In the genomic region with DNA sequence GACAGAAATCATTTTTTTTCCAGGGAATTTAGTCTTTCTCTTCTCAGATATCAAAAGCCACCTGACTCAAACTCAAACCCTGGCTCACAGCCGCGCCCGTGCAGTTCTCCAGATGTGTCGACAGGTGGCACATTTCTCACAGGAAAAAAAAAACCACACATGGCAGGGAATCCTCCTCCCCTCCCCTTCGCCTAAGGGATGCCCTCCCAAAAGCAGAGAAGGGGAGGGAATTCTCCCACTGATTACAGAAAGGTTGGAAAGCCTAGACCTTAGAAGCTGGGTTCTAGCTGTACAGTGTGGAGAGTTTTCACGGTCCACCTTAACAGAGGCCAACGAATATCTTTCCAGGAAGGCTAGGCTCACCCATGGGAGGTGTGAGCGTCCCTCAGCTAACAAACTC, we compare ENCODE assay signal across 9 mouse cellular contexts. TPM values are rescaled to one million over a fixed set of nuclear protein-coding genes. Genes with fewer than 3 reads are reported as not detected.
A peak's percentile ranks its signal among the peaks of the same experiment; 100 is the strongest.
DNase-seq lines count a peak whose midpoint lies in the region; ATAC-seq and TF ChIP-seq lines count a peak whose summit lies in the region.
"Had no signal": no experiment of that assay in that cellular context is flagged by ENCODE, and none has a peak within 500 bp of the region (broad histone marks: within the 10 kb centered on the region; RNA-seq: fewer than 3 reads in every experiment).

No protein-coding gene starts in this region.

- H3K4me3 ChIP-seq in C2C12 (ENCODE audit: insufficient read depth, poor library complexity, severe bottlenecking), result no peak overlapping the region
- no peak overlapping the region for H3K4me3 ChIP-seq in limb, embryonic 14.5 days (replicated peaks; ENCODE audit: low read length)
- H3K4me3 ChIP-seq: heart, embryonic 13.5 days had no signal

- DNase-seq in kidney, adult 18-20 months, result peak; percentile 33
- DNase-seq in kidney, postnatal 14 days, result no peak
- peak; percentile 50 for DNase-seq in ZHBTc4 (ENCODE audit: low read depth, low spot score)
- DNase-seq in limb, embryonic 14.5 days (ENCODE audit: low spot score), result peak; percentile 71
- DNase-seq in adrenal gland, adult 18-20 months (ENCODE audit: low spot score in 2 of 2), result no peak
- DNase-seq in spleen, postnatal 10 days (ENCODE audit: low spot score in 2 of 2), result no peak

- H3K79me2 ChIP-seq in C2C12 (ENCODE audit: control insufficient read depth, insufficient read depth), result no peaks in the 10 kb centered on the region

- TF ChIP-seq POLR2A in limb, embryonic 14.5 days (IDR thresholded peaks at IDR 0.05; ENCODE audit: borderline replicate concordance, extremely low read depth, insufficient read depth, insufficient read length), result no peak

- no peaks in the 10 kb centered on the region for H3K4me1 ChIP-seq in limb, embryonic 14.5 days (ENCODE audit: control insufficient read depth, insufficient read depth, low read length)

- no peak overlapping the region for H3ac ChIP-seq in C2C12 (ENCODE audit: control insufficient read depth, insufficient read length, low read depth)

- H3K36me3 ChIP-seq in C2C12 (ENCODE audit: control insufficient read depth, insufficient read depth), result no peaks in the 10 kb centered on the region
- H3K36me3 ChIP-seq in limb, embryonic 14.5 days (ENCODE audit: control insufficient read depth, insufficient read depth, low read length), result no peaks in the 10 kb centered on the region
- H3K36me3 ChIP-seq: heart, embryonic 13.5 days had no signal

- no peak for ATAC-seq in limb, embryonic 14.5 days (ENCODE audit: low FRiP score, low read depth)
- ATAC-seq in megakaryocyte, adult 5-6 weeks (ENCODE audit: poor library complexity, severe bottlenecking), result no peak

- H3K9me3 ChIP-seq in limb, embryonic 14.5 days (ENCODE audit: control insufficient read depth, low read length), result no peaks in the 10 kb centered on the region
- H3K9me3 ChIP-seq: heart, embryonic 13.5 days had no signal

- no peaks in the 10 kb centered on the region for H3K27me3 ChIP-seq in C2C12 (ENCODE audit: control insufficient read depth, insufficient read depth, insufficient read length)
- peaks cover 93% of the 10 kb centered on the region for H3K27me3 ChIP-seq in limb, embryonic 14.5 days (ENCODE audit: control insufficient read depth, insufficient read depth, low read length)

- no peaks in the 10 kb centered on the region for H3K79me3 ChIP-seq in C2C12 (ENCODE audit: low read depth)

- H3K4me2 ChIP-seq in limb, embryonic 14.5 days (replicated peaks; ENCODE audit: low read depth, low read length, severe bottlenecking), result no peak overlapping the region
- H3K4me2 ChIP-seq: heart, embryonic 13.5 days had no signal

- TF ChIP-seq CTCF in C2C12 (IDR thresholded peaks at IDR 0.05; ENCODE audit: control insufficient read depth, insufficient read depth, insufficient read length), result peak; percentile 32

- H3K9ac ChIP-seq in limb, embryonic 14.5 days (ENCODE audit: low read depth, low read length, severe bottlenecking), result no peak overlapping the region
- H3K9ac ChIP-seq: heart, embryonic 13.5 days had no signal

- no peak overlapping the region for H3K27ac ChIP-seq in limb, embryonic 14.5 days (replicated peaks; ENCODE audit: low read depth, low read length)
- H3K27ac ChIP-seq: heart, embryonic 13.5 days had no signal

- WGBS in limb, embryonic 14.5 days, result 0% methylated on average over 8 of the region's 8 CpGs

TF ChIP-seq in C2C12, 6 proteins besides CTCF, POLR2A, EP300 and RAD21:
- TF ChIP-seq FOSL1 (IDR thresholded peaks at IDR 0.05; ENCODE audit: insufficient read depth, low read length, poor library complexity, severe bottlenecking), result no peak
- TF ChIP-seq CEBPB (IDR thresholded peaks at IDR 0.05; ENCODE audit: low read depth), result no peak
- TF ChIP-seq USF1 (IDR thresholded peaks at IDR 0.05; ENCODE audit: low read depth), result no peak
- no peak for TF ChIP-seq MAX (IDR thresholded peaks at IDR 0.05)
- no peak for TF ChIP-seq MYOG (IDR thresholded peaks at IDR 0.05; ENCODE audit: control insufficient read depth, extremely low read depth, insufficient read length)
- no peak for TF ChIP-seq MYOD1 (IDR thresholded peaks at IDR 0.05; ENCODE audit: control insufficient read depth, insufficient read length, low read depth)

RNA-seq across cellular contexts. Expression of gene En1, which starts 7.6 kb away (rescaled TPM):
- 11.5 TPM for polyA plus RNA-seq in C2C12 (2012; fragmentation: generic; extraction: Trizol)
- polyA plus RNA-seq in limb, embryonic 14.5 days (2012; rRNA removed), result 5.8 and 6.4 TPM in 2 replicates
- polyA plus RNA-seq in limb, embryonic 14.5 days (2014; fragmentation: Nextera tagmentation; extraction: Ambion mirVana), result 3.9 and 5.2 TPM in 2 replicates
- total RNA-seq in megakaryocyte, adult 5-6 weeks (2015), result not detected in 2 replicates
- total RNA-seq in megakaryocyte, adult 5-6 weeks (2017), result not detected in 2 replicates
- not detected for total RNA-seq in adrenal gland, adult 18-20 months (2021)
- polyA plus RNA-seq: heart, embryonic 13.5 days had no signal

Comparison
In these comparisons a context has a peak if more than half of its experiments do, and no peak if none do; other contexts are left out.
1. DNase-seq: peak in kidney, adult 18-20 months (single experiment), ZHBTc4 (single experiment) and limb, embryonic 14.5 days (single experiment); none in kidney, postnatal 14 days (single experiment), adrenal gland, adult 18-20 months (0 of 2) and spleen, postnatal 10 days (0 of 2).